Mouse (Mus musculus) embryonic facial prominence, embryonic 12.5 days (tissue): Measurements from ENCODE around the gene Gm14743. TPM values are rescaled to one million over a fixed set of nuclear protein-coding genes. Genes with fewer than 3 reads are reported as not detected.
"Not testable (repeated sequence)": the region's sequence is repeated elsewhere in the genome, so short reads cannot be mapped to it uniquely, and the experiment has no call there.

Source experiments
- ATAC-seq: fragments of 200-750 bp; cut with Nextera tagmentation; 2 replicates; pipeline ENCODE4 v1.8.0; 2017; ENCODE audit not compliant: insufficient number of reproducible peaks, insufficient read depth, low FRiP score, low TSS enrichment
- H3K27ac ChIP-seq: fragments of 300-500 bp; sonication (generic); 2 replicates; pipeline ENCODE4 v1.5.1; 2016; ENCODE audit warnings: mild to moderate bottlenecking
- H3K27me3 ChIP-seq: fragments of 300-500 bp; sonication (generic); 2 replicates; pipeline ENCODE4 v1.6.1; 2016; ENCODE audit warnings: mild to moderate bottlenecking, moderate library complexity
- H3K36me3 ChIP-seq: fragments of 300-500 bp; sonication (generic); 2 replicates; pipeline ENCODE4 v1.6.1; 2016; ENCODE audit warnings: mild to moderate bottlenecking
- H3K4me1 ChIP-seq: fragments of 300-500 bp; sonication (generic); 2 replicates; pipeline ENCODE4 v1.6.1; 2016
- H3K4me2 ChIP-seq: fragments of 300-500 bp; sonication (generic); replicated peaks from 2 replicates; pipeline ENCODE4 v1.6.1; 2016; ENCODE audit warnings: mild to moderate bottlenecking, moderate library complexity
- H3K4me3 ChIP-seq: fragments of 300-500 bp; sonication (generic); 2 replicates; pipeline ENCODE4 v1.5.1; 2016; ENCODE audit warnings: mild to moderate bottlenecking
- H3K9ac ChIP-seq: fragments of 300-500 bp; sonication (generic); 2 replicates; pipeline ENCODE4 v1.6.1; 2016; ENCODE audit warnings: mild to moderate bottlenecking, moderate library complexity
- H3K9me3 ChIP-seq: fragments of 300-500 bp; sonication (generic); 2 replicates; pipeline ENCODE4 v1.6.1; 2016; ENCODE audit warnings: mild to moderate bottlenecking, moderate library complexity
- WGBS: fragments of 180-500 bp; shearing (Covaris S2); methylation state at CpG from one replicate; pipeline ENCODE4 v1.1.7; 2016; 5-methylcytosine and 5-hydroxymethylcytosine counted together
- polyA plus RNA-seq: library from polyadenylated mRNA; unstranded; fragments of >200 nt; fragmentation: Nextera tagmentation; extraction: Ambion mirVana; gene quantifications from 2 replicates; pipeline ENCODE4 v1.2.1, GENCODE M21; 2016

The Gm14743 gene
- not detected in 2 replicates for polyA plus RNA-seq

DNA sequence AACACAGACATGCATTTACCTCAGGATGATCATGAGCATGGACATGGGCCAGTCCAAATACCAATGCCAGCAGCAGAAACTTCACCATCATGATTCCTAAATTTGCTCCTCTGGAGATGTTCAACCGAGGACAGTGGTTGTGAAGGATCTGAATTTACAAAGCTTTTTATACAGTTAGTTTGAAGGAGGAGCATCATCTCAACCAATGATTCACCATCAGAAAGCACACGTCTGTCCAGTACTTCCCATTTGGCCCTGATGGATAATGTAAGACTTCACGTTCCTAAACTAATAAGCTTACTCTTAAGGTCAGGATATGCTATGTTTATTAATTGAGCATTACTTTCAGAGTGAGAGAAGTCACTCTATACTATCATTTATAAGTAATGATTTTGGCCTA, at the start of gene Gm14743:
Gm14743 (minus strand) TSS at position 101 of the 400 bp plus-strand sequence.
- no CpG with 5 or more reads among the region's 3 CpGs for WGBS
- H3K9ac ChIP-seq, H3K27ac ChIP-seq, H3K36me3 ChIP-seq, H3K27me3 ChIP-seq, H3K4me1 ChIP-seq, H3K4me3 ChIP-seq, ATAC-seq, H3K9me3 ChIP-seq, H3K4me2 ChIP-seq: not testable (repeated sequence)

DNA sequence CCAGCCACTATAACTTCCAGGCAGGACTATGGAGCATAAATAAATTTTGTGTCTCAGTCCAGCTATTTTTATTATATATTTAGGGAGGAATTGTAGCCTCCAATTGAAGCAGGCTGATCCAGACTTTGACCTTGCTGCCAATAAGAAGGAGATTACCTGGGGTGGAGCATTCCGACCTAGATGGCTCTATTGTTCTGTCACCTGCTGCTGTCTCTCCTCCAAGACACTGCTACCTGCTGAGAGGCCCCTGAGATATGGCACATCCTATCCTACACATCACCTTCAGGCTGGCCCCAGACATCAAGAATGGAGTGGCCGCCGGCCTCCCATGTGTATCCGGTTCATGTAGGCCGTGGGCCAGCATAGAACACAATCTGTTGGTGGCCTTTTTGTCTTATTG, 42.9 kb downstream of the Gm14743 start:
- no peaks in the 10 kb centered on the region for H3K27me3 ChIP-seq
- H3K9me3 ChIP-seq = no peaks in the 10 kb centered on the region
- no peak overlapping the region for H3K4me3 ChIP-seq
- H3K9ac ChIP-seq = no peak overlapping the region
- no peaks in the 10 kb centered on the region for H3K36me3 ChIP-seq
- H3K4me2 ChIP-seq = no peak overlapping the region
- no peak overlapping the region for H3K27ac ChIP-seq
- ATAC-seq = no peak
- WGBS = 89% methylated on average over 5 of the region's 5 CpGs
- H3K4me1 ChIP-seq = no peaks in the 10 kb centered on the region

DNA sequence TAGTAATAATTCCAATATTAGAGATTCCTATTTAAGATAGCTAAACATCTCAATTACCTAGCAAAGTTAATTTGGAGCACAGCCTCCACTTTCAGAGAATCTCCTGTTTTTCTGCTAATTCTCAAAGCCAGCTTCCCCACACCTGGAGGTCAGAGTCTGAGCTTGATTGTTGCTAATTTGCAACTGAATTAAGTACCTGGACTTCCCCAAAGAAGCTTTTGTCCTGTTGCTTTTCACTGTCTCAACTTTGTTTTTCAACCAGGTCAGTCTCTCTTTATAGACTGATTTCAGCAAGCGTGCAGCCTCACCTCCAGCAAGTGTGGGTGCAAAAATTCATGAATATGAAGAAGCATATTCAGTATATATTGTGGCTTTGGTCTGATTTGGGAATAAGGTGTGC, 43.5 kb downstream of the Gm14743 start:
- not testable (repeated sequence) for H3K4me2 ChIP-seq, H3K9me3 ChIP-seq, H3K27ac ChIP-seq, H3K9ac ChIP-seq, H3K4me1 ChIP-seq, ATAC-seq, H3K4me3 ChIP-seq, H3K27me3 ChIP-seq, H3K36me3 ChIP-seq
- WGBS = 56% methylated on average over 1 of the region's 1 CpGs

Other genes with a start within 250 kb of the Gm14743 start
- gene Obp1a, start 154.5 kb downstream of the Gm14743 start, polyA plus RNA-seq = not detected in 2 replicates
- gene Gm5938, start 120.5 kb downstream of the Gm14743 start, polyA plus RNA-seq = not detected in 2 replicates
- gene Obp1b, start 59.1 kb downstream of the Gm14743 start, polyA plus RNA-seq = not detected in 2 replicates
- gene 4930480E11Rik, start 123.7 kb upstream of the Gm14743 start, polyA plus RNA-seq = not detected in 2 replicates